Mouse (Mus musculus) c-Kit-negative CD71-positive TER-119-positive erythroid progenitor cells, embryonic 14.5 days (primary cell): ENCODE measurements around the gene Olfr1344.
"Not testable (repeated sequence)": the region's sequence is repeated elsewhere in the genome, so short reads cannot be mapped to it uniquely, and the experiment has no call there.

Experiments
- DNase-seq: peaks from one replicate; pipeline ENCODE4 v3.0.0-alpha.2; 2013; ENCODE audit warnings: low read depth, low spot score

The Olfr1344 gene

DNA sequence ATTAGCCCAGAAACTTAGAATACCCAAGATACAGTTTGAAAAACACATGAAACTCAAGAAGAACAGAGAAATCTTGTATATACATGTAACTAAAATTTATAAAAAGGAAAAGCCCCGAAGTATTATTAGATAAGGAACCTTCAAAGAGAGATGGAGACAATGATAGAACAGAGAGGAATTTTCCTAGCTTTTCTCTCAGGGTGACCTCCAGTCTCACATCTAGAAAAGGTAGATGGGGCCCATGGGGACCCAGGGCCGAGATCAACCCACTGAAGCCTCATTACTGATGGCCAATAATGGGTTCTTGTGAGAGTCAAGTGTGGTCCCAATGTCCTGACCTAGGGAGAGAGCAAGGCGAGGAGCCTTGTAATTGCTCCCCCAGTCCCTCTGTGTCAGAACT is at the start of gene Olfr1344:
Gene Olfr1344 (plus strand): TSS at position 301 of the 400 bp plus-strand sequence.
- DNase-seq: no peak

GRCm38 (mm10) chr7:6388971-6389370 is 49.5 kb upstream of the Olfr1344 start:
- no peak for DNase-seq

DNA sequence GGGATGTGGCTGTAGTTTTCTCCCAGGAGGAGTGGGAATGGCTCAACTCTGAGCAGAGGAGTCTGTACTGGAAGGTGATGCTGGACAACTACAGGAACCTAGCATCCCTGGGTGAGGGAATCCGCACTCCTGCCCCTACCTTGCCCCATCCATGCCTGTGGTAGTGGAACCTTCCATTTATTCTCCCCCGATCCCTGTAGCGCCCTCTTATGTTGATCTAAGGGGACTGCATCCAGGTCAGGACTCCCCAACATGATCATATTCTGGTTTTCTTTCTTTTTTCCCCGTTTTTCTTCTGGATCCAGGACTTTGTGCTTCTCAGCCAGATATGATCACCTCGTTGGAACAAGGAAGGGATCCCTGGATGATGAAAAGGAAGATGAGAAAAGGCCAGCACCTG is 49.0 kb upstream of the Olfr1344 start:
- no peak for DNase-seq

DNA sequence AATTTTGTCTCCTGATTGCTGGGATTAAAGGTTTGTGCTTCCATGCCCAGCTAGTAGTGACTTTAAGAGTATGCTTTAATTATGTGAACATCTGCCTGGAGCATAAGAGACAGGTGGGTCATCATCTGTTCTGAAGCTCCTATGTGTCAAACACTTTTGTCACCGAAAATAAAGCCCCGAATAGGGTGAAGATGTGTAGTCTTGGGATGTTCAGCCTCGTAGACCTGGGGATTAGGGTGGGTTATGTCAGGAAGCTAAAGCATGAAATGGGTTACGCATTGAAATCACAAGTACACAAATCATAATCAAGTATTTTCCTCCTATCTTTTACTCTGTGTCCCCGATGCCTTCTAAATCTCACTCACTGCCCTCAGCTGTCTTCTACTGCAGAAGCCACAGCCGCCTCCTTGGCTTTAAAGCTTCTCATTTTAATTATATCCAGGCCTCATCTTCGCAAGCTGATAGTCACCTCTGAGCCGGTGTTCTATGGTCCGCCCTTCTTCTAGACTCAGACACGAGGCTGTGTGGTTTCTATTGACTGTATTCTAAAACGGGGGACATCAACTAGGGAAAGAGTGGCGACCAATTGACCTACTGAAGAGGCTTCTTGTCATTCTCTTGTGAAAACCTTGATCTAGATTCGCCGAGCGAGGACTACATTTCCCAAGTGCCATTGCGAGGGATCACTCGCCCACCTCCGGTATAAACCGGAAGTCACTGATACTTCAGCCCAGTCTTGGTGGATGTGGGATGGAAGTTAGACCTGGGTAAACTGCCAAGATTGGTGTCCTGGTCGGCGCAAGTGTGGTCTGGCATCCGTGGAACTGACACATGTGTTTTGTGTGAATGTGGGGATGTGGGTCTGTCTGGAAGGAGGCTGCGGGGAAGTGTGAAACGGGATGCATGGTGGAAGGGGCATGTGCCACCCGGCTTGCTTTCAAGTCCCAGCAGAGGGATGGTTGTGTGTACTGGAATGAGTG is 40.2 kb upstream of the Olfr1344 start, which contains the start of gene Smim17:
Gene Smim17 (plus strand): TSS at position 720 of the 980 bp plus-strand sequence.
- no peak for DNase-seq

- DNase-seq: no peak
These were observed 28.4 kb upstream of the Olfr1344 start, which contains the start of gene Gm20715 for GRCm38 (mm10) chr7:6410043-6410442. Gene Gm20715, plus strand, starts transcription at chr7:6410277.

DNA sequence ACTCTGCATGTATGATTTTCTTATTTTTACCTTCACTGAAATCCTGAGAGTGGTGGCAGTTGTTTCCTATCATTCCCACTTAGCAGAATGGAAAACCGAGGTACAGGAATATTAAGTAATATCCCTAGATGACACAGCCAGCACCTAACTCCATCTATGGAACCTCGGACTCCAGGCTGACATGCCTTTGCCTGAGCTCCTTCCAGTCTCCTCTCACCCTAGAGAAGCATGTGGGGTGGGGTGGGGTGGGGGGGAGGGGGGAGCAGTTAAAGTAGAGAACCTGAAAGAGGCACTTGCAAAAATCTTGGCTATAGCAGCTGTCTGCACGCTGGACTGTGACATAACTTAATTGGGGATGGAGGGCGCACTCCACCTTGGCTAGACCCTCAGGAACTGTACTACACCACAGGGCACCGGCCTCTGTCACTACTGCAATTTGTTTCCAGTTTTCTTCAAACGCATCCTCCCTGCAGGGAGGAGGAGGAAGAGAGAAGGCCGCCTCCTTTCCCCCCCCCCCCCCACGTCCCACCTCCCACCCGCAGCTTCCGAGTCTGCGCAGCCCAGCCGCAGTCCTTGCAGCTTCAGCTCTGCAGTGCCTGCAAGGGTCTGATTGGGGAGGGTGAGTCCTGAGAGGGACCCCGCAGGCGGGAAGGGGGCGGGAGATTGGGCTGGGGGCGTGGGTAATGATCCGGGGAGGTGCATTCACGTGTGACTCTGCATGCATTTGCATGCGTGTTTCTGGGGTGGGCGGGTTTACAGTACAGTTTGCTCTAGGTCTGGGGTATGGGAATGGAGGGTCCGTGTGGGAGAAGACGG is 23.7 kb upstream of the Olfr1344 start:
- no peak for DNase-seq

DNA sequence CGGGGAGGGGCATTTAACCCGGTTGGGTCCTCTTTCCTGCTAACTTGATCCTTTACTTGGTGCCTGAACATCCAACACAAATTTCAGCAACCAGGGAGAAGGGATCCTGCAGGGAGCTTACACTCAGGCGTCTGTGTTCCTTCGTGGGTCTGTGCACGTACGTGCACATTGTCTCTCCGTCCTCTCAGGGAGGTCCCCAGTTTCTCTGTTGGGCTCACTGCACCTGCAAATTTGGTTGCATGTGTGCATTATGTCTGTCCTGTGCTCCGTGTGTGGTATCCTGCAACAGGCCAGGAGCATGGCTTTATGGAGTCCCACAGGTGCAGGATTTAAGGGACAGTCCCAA is 23.1 kb upstream of the Olfr1344 start:
- DNase-seq: no peak

DNA sequence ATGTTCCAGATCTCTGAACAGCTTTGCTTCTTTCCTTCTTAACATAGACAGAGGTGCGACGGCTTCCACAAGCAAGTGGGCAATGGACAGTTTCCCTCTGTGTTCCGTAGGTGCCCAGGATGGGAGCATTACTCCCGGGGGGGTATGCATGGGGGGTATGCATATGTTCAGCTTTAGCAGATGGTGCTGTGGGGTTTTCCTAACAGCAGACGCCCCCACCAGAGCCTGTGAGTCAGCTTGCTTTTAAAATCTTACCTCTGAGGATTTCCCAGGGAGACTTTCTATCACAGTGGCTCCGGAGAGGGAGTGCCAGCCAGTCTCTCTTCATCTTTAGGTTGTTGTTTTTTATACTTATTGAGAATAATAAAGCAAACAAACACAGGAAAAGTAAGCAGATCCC is 18.6 kb upstream of the Olfr1344 start:
- no peak for DNase-seq

- DNase-seq: no peak
These were observed 9.1 kb upstream of the Olfr1344 start for GRCm38 (mm10) chr7:6429381-6429780.

DNA sequence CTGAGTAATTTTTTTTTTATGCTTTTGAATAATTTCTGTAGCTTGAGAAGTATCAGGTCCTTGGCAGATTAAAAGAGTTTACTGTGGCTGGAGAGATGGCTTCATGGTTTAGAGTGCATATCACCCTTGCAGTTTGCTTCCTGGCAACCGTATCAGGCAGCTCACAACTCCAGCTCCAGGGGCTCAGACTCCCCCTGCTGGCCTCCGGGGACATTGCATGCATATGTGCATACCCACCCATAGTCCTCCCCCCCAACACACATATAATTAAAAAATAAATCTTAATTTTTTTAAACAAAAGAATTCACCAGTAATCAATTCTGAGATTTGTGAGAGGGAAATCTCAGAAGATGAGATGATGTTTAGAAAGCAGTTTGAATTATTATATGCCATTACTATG is 8.1 kb upstream of the Olfr1344 start:
- DNase-seq: no peak

- no peak for DNase-seq
These were observed 2.7 kb downstream of the Olfr1344 start for GRCm38 (mm10) chr7:6441173-6441572.

- no peak for DNase-seq
These were observed 9.3 kb downstream of the Olfr1344 start for GRCm38 (mm10) chr7:6447771-6448170.

DNA sequence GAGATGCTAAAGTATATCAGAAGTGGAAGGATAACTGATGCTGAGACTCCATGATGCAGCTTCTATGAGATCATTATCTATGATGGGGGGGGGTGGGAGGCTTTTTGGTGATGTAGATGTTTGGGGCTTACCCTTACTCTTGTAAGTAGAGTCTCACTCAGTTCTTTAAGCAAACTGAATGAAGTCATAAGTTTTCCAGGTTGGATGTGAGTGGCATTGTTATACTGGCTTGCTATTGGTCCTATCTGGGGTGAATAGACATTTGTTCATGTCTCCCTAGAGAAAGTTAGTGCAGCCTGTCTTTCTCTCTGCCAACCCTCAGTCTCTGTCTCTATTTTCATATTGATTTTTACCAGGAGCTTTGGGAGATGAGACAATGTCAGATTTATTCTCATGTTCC is 17.4 kb downstream of the Olfr1344 start, which contains the start of gene Olfr1336:
Gene Olfr1336 (plus strand): TSS at position 301 of the 400 bp plus-strand sequence.
- DNase-seq: no peak

- DNase-seq: no peak
These were observed 17.9 kb downstream of the Olfr1344 start for GRCm38 (mm10) chr7:6456399-6456798.

GRCm38 (mm10) chr7:6466951-6467350 is 28.5 kb downstream of the Olfr1344 start, which contains the start of gene Olfr1346:
Gene Olfr1346, plus strand, starts transcription at chr7:6467101.
- DNase-seq: no peak

GRCm38 (mm10) chr7:6477633-6478032 is 39.1 kb downstream of the Olfr1344 start:
- DNase-seq: not testable (repeated sequence)

DNA sequence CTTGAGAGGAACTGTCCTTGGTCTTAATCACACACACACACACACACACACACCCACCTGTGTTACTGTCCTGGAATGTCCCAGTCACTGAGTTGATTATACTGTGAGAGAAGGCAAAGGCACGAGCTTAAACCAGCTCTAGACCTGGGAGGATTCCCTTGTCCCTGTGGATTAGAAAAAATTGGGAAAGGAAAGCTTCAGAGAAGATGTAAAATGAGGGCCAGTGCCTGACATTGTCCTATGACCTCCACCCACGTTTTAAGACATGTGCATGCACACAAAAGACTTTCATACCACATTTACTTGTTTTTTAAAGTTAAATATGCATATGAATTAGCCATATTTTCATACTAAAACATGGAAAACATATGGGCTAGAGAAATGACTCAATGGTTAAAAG is 48.4 kb downstream of the Olfr1344 start, which contains the start of gene Olfr5:
Gene Olfr5 (minus strand): TSS at position 101 of the 400 bp plus-strand sequence.
- no peak for DNase-seq
